Mouse (Mus musculus) small intestine, adult 2 months (tissue): ENCODE measurements around the gene Lmbrd2.

Source experiments
- CTCF ChIP-seq: fragments of 200-500 bp; IDR thresholded peaks from 2 replicates; pipeline ENCODE4 v1.5.1; 2012; ENCODE audit warnings: low read depth, mild to moderate bottlenecking, control low read depth, inconsistent platforms, low read length, moderate library complexity, mixed read lengths; ENCODE audit not compliant: insufficient replicate concordance, insufficient read length; ENCODE audit errors: extremely low read depth
- POLR2A ChIP-seq: fragments of 200-500 bp; IDR thresholded peaks from 2 replicates; pipeline ENCODE4 v1.6.1; 2012; ENCODE audit warnings: low read depth, mild to moderate bottlenecking, control low read depth, inconsistent platforms, low read length, moderate library complexity

DNA sequence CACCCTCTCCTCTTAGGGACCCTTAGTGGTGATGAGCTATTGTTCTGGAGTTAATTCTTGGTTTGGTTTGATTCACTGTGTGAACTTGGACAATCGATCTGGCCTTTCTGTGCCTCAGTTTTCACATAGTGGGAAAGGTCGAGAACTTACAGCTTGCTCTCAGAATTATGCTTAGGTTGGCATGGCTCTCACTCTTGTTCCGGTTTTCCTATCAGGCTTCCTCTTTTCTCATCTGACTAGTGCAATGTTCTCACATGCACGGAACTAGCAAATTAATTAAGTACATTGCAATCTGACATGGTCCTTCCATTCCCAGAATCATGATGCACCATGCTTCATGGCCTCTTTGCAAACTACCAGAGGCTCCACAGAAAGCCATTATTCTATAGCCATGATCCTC lies 17.4 kb upstream of the Lmbrd2 start:
- no peak for TF ChIP-seq POLR2A
- TF ChIP-seq CTCF, result no peak
